14 mouse cellular contexts compared by ENCODE assay signal in the genomic region with DNA sequence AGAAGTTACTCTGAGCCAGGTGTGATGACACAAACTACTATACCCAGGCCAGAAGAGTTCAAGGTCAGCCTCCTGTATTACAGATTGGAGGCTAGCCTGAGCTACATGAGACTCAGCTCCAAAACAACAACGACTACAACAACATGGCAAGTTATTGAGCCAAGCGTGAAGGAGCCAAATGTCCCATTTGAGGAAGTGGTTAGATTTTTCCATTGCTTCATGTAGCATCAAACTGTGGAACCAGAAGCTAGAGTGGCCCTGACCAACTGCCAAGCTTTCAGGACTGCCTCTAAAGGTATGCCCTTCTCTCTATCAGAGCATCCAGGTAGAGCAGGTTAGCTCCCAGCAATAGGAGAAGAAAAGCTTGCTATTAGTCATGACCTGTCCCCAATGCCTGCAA.
"Had no signal": no experiment of that assay in that cellular context is flagged by ENCODE, and none has a peak within 500 bp of the region (broad histone marks: within the 10 kb centered on the region; RNA-seq: fewer than 3 reads in every experiment).

No protein-coding gene starts in this region.

- H3K4me3 ChIP-seq: limb, embryonic 13.5 days; midbrain, embryonic 12.5 days had no signal

- H3K27ac ChIP-seq: limb, embryonic 13.5 days; liver, embryonic 14.5 days; midbrain, embryonic 12.5 days had no signal

- H3K4me2 ChIP-seq: limb, embryonic 13.5 days; midbrain, embryonic 12.5 days had no signal

- H3K9me3 ChIP-seq: limb, embryonic 13.5 days; midbrain, embryonic 12.5 days had no signal

- H3K27me3 ChIP-seq: limb, embryonic 13.5 days; midbrain, embryonic 12.5 days had no signal

- DNase-seq: kidney, adult 11 months; kidney, adult 9 months; kidney, postnatal 10 days; kidney, postnatal 4 days; left cerebral cortex, postnatal 4 days; lung, adult 2 months; lung, postnatal 10 days; lung, postnatal 4 days; thymus, adult 18-20 months; thymus, postnatal 14 days had no signal

- ATAC-seq: midbrain, embryonic 16.5 days had no signal

- H3K9ac ChIP-seq: limb, embryonic 13.5 days; liver, embryonic 14.5 days; midbrain, embryonic 12.5 days had no signal
